Mouse (Mus musculus) hindbrain, embryonic 13.5 days (tissue): Measurements from ENCODE around the gene As3mt. TPM values are rescaled to one million over a fixed set of nuclear protein-coding genes. Genes with fewer than 3 reads are reported as not detected.

Experiments used
- ATAC-seq: fragments of 200-750 bp; cut with Nextera tagmentation; 2 replicates; pipeline ENCODE4 v1.8.0; 2017; ENCODE audit warnings: moderate TSS enrichment; ENCODE audit not compliant: low FRiP score
- H3K27ac ChIP-seq: fragments of 300-500 bp; sonication (generic); 2 replicates; pipeline ENCODE4 v1.5.1; 2015; ENCODE audit warnings: inconsistent platforms, mild to moderate bottlenecking, moderate library complexity
- H3K27me3 ChIP-seq: fragments of 300-500 bp; sonication (generic); 2 replicates; pipeline ENCODE4 v1.6.1; 2015; ENCODE audit warnings: mild to moderate bottlenecking, inconsistent platforms
- H3K36me3 ChIP-seq: fragments of 300-500 bp; sonication (generic); 2 replicates; pipeline ENCODE4 v1.6.1; 2015; ENCODE audit warnings: mild to moderate bottlenecking, inconsistent platforms
- H3K4me1 ChIP-seq: fragments of 300-500 bp; sonication (generic); replicated peaks from 2 replicates; pipeline ENCODE4 v1.6.1; 2015; ENCODE audit warnings: inconsistent platforms
- H3K4me2 ChIP-seq: fragments of 300-500 bp; sonication (generic); 2 replicates; pipeline ENCODE4 v1.6.1; 2015; ENCODE audit warnings: inconsistent platforms, mild to moderate bottlenecking, moderate library complexity
- H3K4me3 ChIP-seq: fragments of 300-500 bp; sonication (generic); 2 replicates; pipeline ENCODE4 v1.5.1; 2015; ENCODE audit warnings: mild to moderate bottlenecking, inconsistent platforms
- H3K9ac ChIP-seq: fragments of 300-500 bp; sonication (generic); 2 replicates; pipeline ENCODE4 v1.6.1; 2015; ENCODE audit warnings: mild to moderate bottlenecking, inconsistent platforms
- H3K9me3 ChIP-seq: fragments of 300-500 bp; sonication (generic); 2 replicates; pipeline ENCODE4 v1.6.1; 2016; ENCODE audit warnings: inconsistent platforms
- WGBS: fragments of 180-500 bp; shearing (Covaris S2); methylation state at CpG from one replicate; pipeline ENCODE4 v1.1.7; 2015; 5-methylcytosine and 5-hydroxymethylcytosine counted together
- polyA plus RNA-seq: library from polyadenylated mRNA; unstranded; fragments of >200 nt; fragmentation: Nextera tagmentation; extraction: Ambion mirVana; gene quantifications from 2 replicates; pipeline ENCODE4 v1.2.1, GENCODE M21; 2015

Gene As3mt
- 37.3 and 37.4 TPM in 2 replicates for polyA plus RNA-seq

- H3K27me3 ChIP-seq = 0 out of 2 replicates have a peak, but pooled peaks cover 4% of the 10 kb centered on the region
- peak within 1 kb of the TSS; percentile 44; the same call in 1 of the 2 replicates for H3K27ac ChIP-seq
- H3K4me1 ChIP-seq = peaks cover 16% of the 10 kb centered on the region
- H3K4me3 ChIP-seq = peak within 1 kb of the TSS; percentile 42
- 14% methylated on average over 31 of the region's 31 CpGs for WGBS
- H3K4me2 ChIP-seq = peak within 1 kb of the TSS; percentile 59
- H3K9me3 ChIP-seq = no peaks in the 10 kb centered on the region
- peak within 1 kb of the TSS; percentile 68 for H3K9ac ChIP-seq
- H3K36me3 ChIP-seq = peaks cover 5% of the 10 kb centered on the region; the same call in 1 of the 2 replicates
- peak; percentile 63 for ATAC-seq
These were observed at the start of gene As3mt for GRCm38 (mm10) chr19:46707296-46708151. As3mt (plus strand) TSS chr19:46707458.

- peaks cover 47% of the 10 kb centered on the region for H3K36me3 ChIP-seq
These were observed 48.9 kb upstream of the As3mt start for GRCm38 (mm10) chr19:46658348-46658747.

GRCm38 (mm10) chr19:46658851-46659250 lies 48.4 kb upstream of the As3mt start:
- no peaks in the 10 kb centered on the region; the same call in 1 of the 2 replicates for H3K4me1 ChIP-seq
- 88% methylated on average over 9 of the region's 9 CpGs for WGBS
- no peak overlapping the region for H3K4me3 ChIP-seq
- no peaks in the 10 kb centered on the region for H3K27me3 ChIP-seq
- H3K9ac ChIP-seq = no peak overlapping the region
- no peaks in the 10 kb centered on the region for H3K9me3 ChIP-seq
- ATAC-seq = no peak
- H3K36me3 ChIP-seq = peaks cover 42% of the 10 kb centered on the region
- H3K27ac ChIP-seq = no peak overlapping the region
- H3K4me2 ChIP-seq = no peak overlapping the region

More at GRCm38 (mm10) chr19:46658348-46658747, 48.9 kb upstream of the As3mt start:
- Histone ChIP-seq H3K4me3 (no peak overlapping the region), H3K4me2 (no peak overlapping the region), H3K9ac (no peak overlapping the region), H3K27ac (no peak overlapping the region), H3K4me1 (no peaks in the 10 kb centered on the region; the same call in 1 of the 2 replicates), H3K9me3 (no peaks in the 10 kb centered on the region), H3K27me3 (no peaks in the 10 kb centered on the region)
- 94% methylated on average over 7 of the region's 7 CpGs for WGBS
- no peak for ATAC-seq

- no peak for ATAC-seq
- no peak overlapping the region for H3K4me2 ChIP-seq
- no peak overlapping the region for H3K9ac ChIP-seq
- H3K36me3 ChIP-seq = peaks cover 16% of the 10 kb centered on the region
- H3K9me3 ChIP-seq = no peaks in the 10 kb centered on the region
- H3K27ac ChIP-seq = no peak overlapping the region
- H3K27me3 ChIP-seq = no peaks in the 10 kb centered on the region
- H3K4me3 ChIP-seq = no peak overlapping the region
- H3K4me1 ChIP-seq = peaks cover 5% of the 10 kb centered on the region
- WGBS = 73% methylated on average over 4 of the region's 4 CpGs
These were observed 45.7 kb upstream of the As3mt start for GRCm38 (mm10) chr19:46661511-46661910.

- H3K4me2 ChIP-seq = no peak overlapping the region
- no peak overlapping the region for H3K27ac ChIP-seq
- 81% methylated on average over 8 of the region's 8 CpGs for WGBS
- no peak for ATAC-seq
- peaks cover 5% of the 10 kb centered on the region for H3K4me1 ChIP-seq
- peaks cover 9% of the 10 kb centered on the region for H3K36me3 ChIP-seq
- no peaks in the 10 kb centered on the region for H3K27me3 ChIP-seq
- H3K9ac ChIP-seq = no peak overlapping the region
- H3K4me3 ChIP-seq = no peak overlapping the region
- no peaks in the 10 kb centered on the region for H3K9me3 ChIP-seq
These were observed 45.0 kb upstream of the As3mt start for GRCm38 (mm10) chr19:46662214-46662613.

GRCm38 (mm10) chr19:46662784-46663183 lies 44.5 kb upstream of the As3mt start:
- Histone ChIP-seq H3K4me3 (no peak overlapping the region), H3K36me3 (peaks cover 4% of the 10 kb centered on the region; the same call in 1 of the 2 replicates), H3K4me2 (no peak overlapping the region), H3K27ac (no peak overlapping the region), H3K9me3 (no peaks in the 10 kb centered on the region), H3K27me3 (no peaks in the 10 kb centered on the region), H3K9ac (no peak overlapping the region), H3K4me1 (peaks cover 5% of the 10 kb centered on the region)
- 77% methylated on average over 6 of the region's 6 CpGs for WGBS
- ATAC-seq = no peak

GRCm38 (mm10) chr19:46665474-46665873 lies 41.8 kb upstream of the As3mt start:
- no peak for ATAC-seq
- peaks cover 5% of the 10 kb centered on the region for H3K4me1 ChIP-seq
- H3K27me3 ChIP-seq = no peaks in the 10 kb centered on the region
- WGBS = 56% methylated on average over 7 of the region's 7 CpGs
- H3K9me3 ChIP-seq = no peaks in the 10 kb centered on the region
- H3K4me2 ChIP-seq = no peak overlapping the region
- H3K4me3 ChIP-seq = no peak overlapping the region
- H3K9ac ChIP-seq = no peak overlapping the region
- no peak overlapping the region for H3K27ac ChIP-seq
- no peaks in the 10 kb centered on the region for H3K36me3 ChIP-seq

- Histone ChIP-seq H3K4me1 (peaks cover 5% of the 10 kb centered on the region), H3K36me3 (no peaks in the 10 kb centered on the region), H3K9me3 (no peaks in the 10 kb centered on the region), H3K9ac (no peak overlapping the region; the same call in 1 of the 2 replicates), H3K27ac (no peak overlapping the region), H3K4me3 (no peak overlapping the region), H3K27me3 (0 out of 2 replicates have a peak, but pooled peaks cover 3% of the 10 kb centered on the region), H3K4me2 (no peak overlapping the region)
- 73% methylated on average over 11 of the region's 11 CpGs for WGBS
- no peak for ATAC-seq
These were observed 40.0 kb upstream of the As3mt start for GRCm38 (mm10) chr19:46667300-46667699.

GRCm38 (mm10) chr19:46668263-46668662 lies 39.0 kb upstream of the As3mt start:
- Histone ChIP-seq H3K27ac (no peak overlapping the region), H3K4me1 (peaks cover 5% of the 10 kb centered on the region), H3K27me3 (0 out of 2 replicates have a peak, but pooled peaks cover 3% of the 10 kb centered on the region), H3K36me3 (no peaks in the 10 kb centered on the region), H3K9ac (no peak overlapping the region), H3K9me3 (no peaks in the 10 kb centered on the region), H3K4me3 (no peak overlapping the region), H3K4me2 (no peak overlapping the region)
- WGBS = 89% methylated on average over 10 of the region's 10 CpGs
- no peak for ATAC-seq

GRCm38 (mm10) chr19:46669802-46670201 lies 37.5 kb upstream of the As3mt start:
- Histone ChIP-seq H3K9ac (no peak overlapping the region), H3K27me3 (0 out of 2 replicates have a peak, but pooled peaks cover 3% of the 10 kb centered on the region), H3K4me3 (no peak overlapping the region), H3K27ac (no peak overlapping the region), H3K36me3 (no peaks in the 10 kb centered on the region), H3K4me1 (peaks cover 5% of the 10 kb centered on the region), H3K4me2 (no peak overlapping the region), H3K9me3 (no peaks in the 10 kb centered on the region)
- WGBS = 91% methylated on average over 5 of the region's 5 CpGs
- ATAC-seq = no peak

- ATAC-seq = peak; percentile 82; the same call in 1 of the 2 replicates
- 27% methylated on average over 13 of the region's 13 CpGs for WGBS
These were observed 36.6 kb upstream of the As3mt start for GRCm38 (mm10) chr19:46670691-46671090.

GRCm38 (mm10) chr19:46672766-46673418 lies 34.4 kb upstream of the As3mt start, which contains the start of gene Cyp17a1:
Cyp17a1 (minus strand) TSS chr19:46673172.
- Histone ChIP-seq H3K27me3 (0 out of 2 replicates have a peak, but pooled peaks cover 3% of the 10 kb centered on the region), H3K4me1 (no peaks in the 10 kb centered on the region), H3K4me3 (no peak within 1 kb of the TSS), H3K9ac (no peak within 1 kb of the TSS), H3K4me2 (no peak within 1 kb of the TSS), H3K9me3 (no peaks in the 10 kb centered on the region), H3K27ac (no peak within 1 kb of the TSS), H3K36me3 (no peaks in the 10 kb centered on the region)
- 72% methylated on average over 5 of the region's 5 CpGs for WGBS
- ATAC-seq = no peak

More at GRCm38 (mm10) chr19:46670691-46671090, 36.6 kb upstream of the As3mt start:
- Histone ChIP-seq H3K27ac (no peak overlapping the region), H3K36me3 (no peaks in the 10 kb centered on the region), H3K27me3 (0 out of 2 replicates have a peak, but pooled peaks cover 3% of the 10 kb centered on the region), H3K4me2 (no peak overlapping the region), H3K9me3 (no peaks in the 10 kb centered on the region), H3K4me3 (no peak overlapping the region), H3K4me1 (no peaks in the 10 kb centered on the region), H3K9ac (no peak overlapping the region)
